Mouse (Mus musculus): Measurements from ENCODE around the gene Rpl10.

Rpl10 gene

DNA sequence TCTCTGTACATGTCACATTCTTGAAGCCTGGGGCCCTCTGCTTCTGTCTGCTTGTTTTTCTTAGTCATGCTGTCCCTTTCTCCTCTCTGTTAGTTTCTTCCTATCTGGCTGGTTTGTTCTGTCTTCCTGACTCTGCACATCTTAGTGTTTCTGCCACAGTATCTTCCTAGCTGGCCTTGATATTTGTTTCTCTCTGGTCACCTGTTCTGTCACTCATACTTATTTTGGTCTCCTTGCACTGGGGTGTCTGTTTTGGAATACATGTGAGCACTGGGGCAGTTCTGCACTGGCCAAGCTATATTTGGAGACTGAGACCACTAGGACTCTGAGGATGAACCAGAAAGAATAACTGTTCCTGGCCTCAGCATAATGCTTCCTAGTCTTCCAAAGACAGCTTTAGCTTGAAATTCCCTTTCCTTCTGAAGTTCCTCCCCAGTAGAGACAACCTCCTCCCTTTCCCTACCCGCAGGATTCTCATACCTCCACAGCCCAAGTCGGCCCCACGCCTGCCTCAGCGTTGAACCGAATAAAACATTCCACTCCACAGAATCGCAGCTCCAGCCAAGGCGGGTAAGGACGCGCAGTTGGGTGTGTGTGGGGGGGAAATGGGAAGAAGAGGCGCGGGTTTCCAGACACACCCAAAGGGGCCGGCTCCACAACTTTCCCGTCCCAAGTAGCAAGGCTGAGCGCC, 10.6 kb downstream of the Rpl10 start:
- DNase-seq (ENCODE audit: low spot score), result no peak

- peak; percentile 70 for DNase-seq (ENCODE audit: low spot score)
Observed at GRCm38 (mm10) chrX:74281732-74282394, 11.3 kb downstream of the Rpl10 start, which contains the start of the genes Taz and Dnase1l1. TSS of gene Taz (plus strand) at chrX:74281912. TSS of gene Dnase1l1 (minus strand) at chrX:74282337.

GRCm38 (mm10) chrX:74282395-74283091, 11.9 kb downstream of the Rpl10 start:
- DNase-seq (ENCODE audit: low spot score), result peak; percentile 88

GRCm38 (mm10) chrX:74283092-74283437, 12.5 kb downstream of the Rpl10 start:
- DNase-seq (ENCODE audit: low spot score), result no peak

DNA sequence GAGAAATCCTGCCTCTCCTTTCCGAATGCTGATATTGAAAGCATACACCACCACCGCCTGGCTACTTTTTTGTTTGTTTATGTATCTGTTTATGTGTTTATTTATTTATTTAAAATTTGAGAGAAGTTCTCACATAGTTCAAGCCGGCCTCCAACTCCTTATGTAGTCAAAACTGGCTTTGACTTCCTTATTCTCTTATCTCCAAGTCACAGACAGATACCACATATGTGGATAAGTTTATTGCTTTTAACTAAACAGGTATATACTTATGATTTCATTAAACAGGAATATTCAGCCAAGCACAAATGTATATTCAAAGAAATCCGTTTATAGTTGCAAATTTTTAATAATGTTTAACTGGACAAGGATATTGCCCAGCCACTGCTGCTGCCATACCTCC, 22.8 kb downstream of the Rpl10 start:
- DNase-seq (ENCODE audit: low spot score), result no peak

DNA sequence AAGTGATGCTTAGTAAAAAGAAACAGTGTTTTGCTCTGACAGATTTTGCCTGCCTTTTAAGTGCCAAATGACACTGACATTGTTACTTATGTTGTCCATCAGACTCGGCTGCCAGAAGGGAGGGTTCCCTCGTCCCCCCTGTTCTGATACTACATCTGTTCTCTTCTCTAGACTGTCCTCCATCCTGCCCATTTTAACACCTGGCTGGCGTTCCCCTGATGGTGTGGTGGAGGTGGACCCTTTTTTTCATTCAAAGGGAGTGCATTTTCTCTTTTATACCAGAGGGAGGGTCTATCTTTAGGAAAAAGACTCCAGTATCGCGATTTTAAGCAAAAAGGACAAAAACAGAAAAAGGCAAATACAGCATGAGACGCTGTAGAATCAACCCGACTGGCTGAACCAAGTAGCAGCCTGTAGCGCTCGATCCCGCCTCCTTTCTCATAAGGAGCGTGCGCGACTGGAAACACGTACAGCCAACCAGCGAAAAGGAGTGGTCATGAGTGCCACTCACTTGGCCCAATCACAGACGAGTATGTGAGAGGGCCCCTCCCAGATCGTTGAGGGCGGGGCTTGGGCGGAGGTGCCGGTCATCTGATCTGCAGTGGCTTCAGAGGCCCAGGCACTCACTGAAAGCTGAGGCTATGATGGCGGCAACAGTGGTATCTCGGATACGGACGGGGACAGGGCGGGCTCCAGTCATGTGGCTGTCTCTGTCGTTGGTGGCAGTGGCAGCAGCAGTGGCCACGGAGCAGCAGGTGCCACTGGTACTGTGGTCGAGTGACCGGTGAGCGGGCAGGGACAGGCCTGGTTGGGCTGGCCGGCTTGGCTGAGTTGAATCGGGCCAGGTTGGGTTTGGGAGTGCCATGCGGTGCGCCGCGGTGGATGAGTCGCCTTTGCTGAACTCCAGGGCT, 26.2 kb downstream of the Rpl10 start, which contains the start of gene Atp6ap1:
TSS of gene Atp6ap1 (plus strand) at position 560 of the 911 bp plus-strand sequence.
- peak; percentile 95 for DNase-seq (ENCODE audit: low spot score)

- no peak for DNase-seq (ENCODE audit: low spot score)
Observed at GRCm38 (mm10) chrX:74298348-74298747, 27.7 kb downstream of the Rpl10 start.

DNA sequence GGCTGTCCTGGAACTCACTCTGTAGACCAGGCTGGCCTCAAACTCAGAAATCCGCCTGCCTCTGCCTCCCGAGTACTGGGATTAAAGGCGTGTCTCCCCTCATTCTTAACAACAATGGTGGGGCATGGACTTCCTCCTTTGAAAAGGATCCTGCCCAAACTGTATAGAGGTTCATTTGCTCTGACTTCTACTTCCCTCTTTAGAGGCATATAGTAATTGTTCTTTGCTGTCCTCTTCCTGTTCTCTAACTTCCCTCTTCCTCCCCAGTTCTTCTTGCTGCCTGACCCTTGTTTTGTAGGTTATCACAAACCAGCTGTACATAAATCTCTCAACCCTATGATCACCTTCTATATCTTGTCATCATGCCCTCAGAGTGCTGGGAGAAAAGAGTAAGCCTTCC, 29.1 kb downstream of the Rpl10 start:
- no peak for DNase-seq (ENCODE audit: low spot score)

GRCm38 (mm10) chrX:74304867-74305700, 34.5 kb downstream of the Rpl10 start, which contains the start of gene Gdi1:
TSS of gene Gdi1 (plus strand) at chrX:74304998.
- DNase-seq (ENCODE audit: low spot score), result peak; percentile 79

- DNase-seq (ENCODE audit: low spot score), result peak; percentile 86
Observed at GRCm38 (mm10) chrX:74312540-74313464, 42.2 kb downstream of the Rpl10 start, which contains the start of gene Fam50a. TSS of gene Fam50a (plus strand) at chrX:74313033.
